Mouse (Mus musculus): Measurements from ENCODE around the gene Tnik.

The Tnik gene

DNA sequence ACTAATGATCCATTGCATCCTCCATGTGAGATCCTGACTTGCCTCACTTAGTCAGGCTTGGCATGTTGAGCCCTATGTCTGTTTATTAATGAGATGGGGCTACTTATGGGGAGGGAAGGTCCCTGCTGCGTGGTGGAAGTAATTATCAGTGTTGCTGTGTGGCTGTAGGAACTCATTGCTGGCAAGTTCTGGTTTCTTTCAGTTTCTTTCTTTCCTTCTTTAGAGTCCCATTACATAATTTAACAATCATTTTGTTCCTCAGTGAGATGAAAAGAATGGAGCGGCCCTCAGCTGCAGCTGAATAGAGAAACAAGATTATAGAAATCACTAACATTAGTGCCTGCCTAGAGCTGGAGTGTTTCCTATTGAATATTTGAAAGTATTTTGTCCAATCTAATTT lies 263.7 kb downstream of the Tnik start:
- no peak overlapping the region for H3K4me3 ChIP-seq (replicated peaks; ENCODE audit: low read length)
- no peaks in the 10 kb centered on the region for H3K27me3 ChIP-seq (ENCODE audit: insufficient read depth, low read length)
- TF ChIP-seq NANOG (IDR thresholded peaks at IDR 0.05; ENCODE audit: borderline replicate concordance, low read length) (no peak), POU5F1 (IDR thresholded peaks at IDR 0.05; ENCODE audit: borderline replicate concordance, low read length) (no peak), CTCF (conservative IDR thresholded peaks at IDR 0.05; ENCODE audit: low read length) (no peak)
- H3K9me3 ChIP-seq (ENCODE audit: low read length): no peaks in the 10 kb centered on the region
- peaks cover 15% of the 10 kb centered on the region for H3K4me1 ChIP-seq (replicated peaks; ENCODE audit: low read depth, low read length)
- no peaks in the 10 kb centered on the region for H3K36me3 ChIP-seq (ENCODE audit: insufficient read depth, low read length)

DNA sequence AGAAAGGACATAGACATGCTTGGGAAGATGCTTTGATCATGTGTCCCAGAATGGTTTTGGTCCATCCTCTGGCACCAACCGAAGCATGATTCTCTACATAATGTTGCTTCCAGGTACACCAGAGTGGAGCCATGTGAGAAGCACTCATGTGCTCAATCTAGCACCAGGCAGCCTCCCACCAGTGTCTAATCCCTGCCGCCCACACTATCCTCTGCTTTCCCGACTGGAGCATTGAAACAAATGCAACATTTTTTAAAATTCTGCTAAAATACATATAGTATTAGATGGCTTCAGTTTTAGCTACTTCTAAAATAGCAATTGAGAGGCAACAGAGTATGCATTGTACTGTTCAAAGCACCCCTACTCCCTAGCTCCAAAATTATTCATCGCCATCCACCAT lies 264.2 kb downstream of the Tnik start:
- Histone ChIP-seq H3K27me3 (ENCODE audit: insufficient read depth, low read length) (no peaks in the 10 kb centered on the region), H3K9me3 (ENCODE audit: low read length) (no peaks in the 10 kb centered on the region), H3K4me1 (replicated peaks; ENCODE audit: low read depth, low read length) (peaks cover 16% of the 10 kb centered on the region), H3K4me3 (replicated peaks; ENCODE audit: low read length) (no peak overlapping the region), H3K36me3 (ENCODE audit: insufficient read depth, low read length) (no peaks in the 10 kb centered on the region)
- TF ChIP-seq NANOG (IDR thresholded peaks at IDR 0.05; ENCODE audit: borderline replicate concordance, low read length) (no peak), CTCF (conservative IDR thresholded peaks at IDR 0.05; ENCODE audit: low read length) (no peak), POU5F1 (IDR thresholded peaks at IDR 0.05; ENCODE audit: borderline replicate concordance, low read length) (no peak)

DNA sequence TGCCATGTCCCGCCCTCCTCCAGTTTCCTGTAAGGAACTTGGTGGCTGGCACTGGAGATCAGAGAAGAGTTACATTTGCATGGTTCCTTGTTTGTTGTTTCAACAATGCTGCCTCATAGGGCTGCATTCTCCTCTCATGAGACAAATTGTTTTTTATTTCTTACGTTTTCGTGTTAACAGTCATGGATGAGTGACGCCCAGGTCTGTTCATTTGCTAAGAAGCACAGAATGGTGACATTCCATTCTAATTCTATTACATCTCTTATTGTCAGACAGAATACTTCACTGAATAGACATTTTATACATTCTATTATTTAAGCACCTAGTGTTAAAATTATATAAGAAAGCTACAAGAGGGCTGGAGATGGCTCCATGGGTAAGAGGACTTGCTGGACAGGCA lies 266.5 kb downstream of the Tnik start:
- Histone ChIP-seq H3K4me1 (replicated peaks; ENCODE audit: low read depth, low read length) (peaks cover 16% of the 10 kb centered on the region), H3K27me3 (ENCODE audit: insufficient read depth, low read length) (no peaks in the 10 kb centered on the region), H3K36me3 (ENCODE audit: insufficient read depth, low read length) (no peaks in the 10 kb centered on the region), H3K4me3 (replicated peaks; ENCODE audit: low read length) (no peak overlapping the region), H3K9me3 (ENCODE audit: low read length) (no peaks in the 10 kb centered on the region)
- TF ChIP-seq NANOG (IDR thresholded peaks at IDR 0.05; ENCODE audit: borderline replicate concordance, low read length) (no peak), POU5F1 (IDR thresholded peaks at IDR 0.05; ENCODE audit: borderline replicate concordance, low read length) (no peak), CTCF (conservative IDR thresholded peaks at IDR 0.05; ENCODE audit: low read length) (no peak)

- H3K4me3 ChIP-seq (replicated peaks; ENCODE audit: low read length): peak overlapping the region; percentile 55
- no peaks in the 10 kb centered on the region for H3K9me3 ChIP-seq (ENCODE audit: low read length)
- H3K4me1 ChIP-seq (replicated peaks; ENCODE audit: low read depth, low read length): peaks cover 16% of the 10 kb centered on the region
- no peaks in the 10 kb centered on the region for H3K36me3 ChIP-seq (ENCODE audit: insufficient read depth, low read length)
- H3K27me3 ChIP-seq (ENCODE audit: insufficient read depth, low read length): no peaks in the 10 kb centered on the region
- TF ChIP-seq POU5F1 (IDR thresholded peaks at IDR 0.05; ENCODE audit: borderline replicate concordance, low read length) (no peak), NANOG (IDR thresholded peaks at IDR 0.05; ENCODE audit: borderline replicate concordance, low read length) (no peak), CTCF (conservative IDR thresholded peaks at IDR 0.05; ENCODE audit: low read length) (no peak)
Measured at GRCm38 (mm10) chr3:28531294-28531956, 268.4 kb downstream of the Tnik start.

DNA sequence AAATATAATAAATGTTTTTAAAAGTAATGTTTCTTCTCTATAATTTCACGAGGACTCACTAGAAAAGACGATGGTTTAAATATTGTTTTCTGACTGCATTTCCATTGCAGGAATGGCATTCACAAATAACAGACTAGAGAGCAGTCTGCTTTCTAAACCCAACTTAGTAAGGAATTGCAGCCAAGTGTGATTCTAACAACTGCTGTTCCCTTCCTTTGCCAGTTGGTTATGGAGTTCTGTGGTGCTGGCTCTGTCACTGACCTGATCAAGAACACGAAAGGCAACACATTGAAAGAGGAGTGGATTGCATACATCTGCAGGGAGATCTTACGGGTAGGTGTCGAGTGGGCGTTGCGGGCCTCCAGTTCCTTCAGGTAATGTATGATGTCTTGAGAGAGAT lies 269.7 kb downstream of the Tnik start:
- H3K4me3 ChIP-seq (replicated peaks; ENCODE audit: low read length): no peak overlapping the region
- H3K4me1 ChIP-seq (replicated peaks; ENCODE audit: low read depth, low read length): peaks cover 16% of the 10 kb centered on the region
- H3K9me3 ChIP-seq (ENCODE audit: low read length): no peaks in the 10 kb centered on the region
- no peaks in the 10 kb centered on the region for H3K36me3 ChIP-seq (ENCODE audit: insufficient read depth, low read length)
- H3K27me3 ChIP-seq (ENCODE audit: insufficient read depth, low read length): no peaks in the 10 kb centered on the region
- TF ChIP-seq NANOG (IDR thresholded peaks at IDR 0.05; ENCODE audit: borderline replicate concordance, low read length): no peak
- TF ChIP-seq POU5F1 (IDR thresholded peaks at IDR 0.05; ENCODE audit: borderline replicate concordance, low read length): no peak

GRCm38 (mm10) chr3:28540121-28540520 lies 277.1 kb downstream of the Tnik start:
- Histone ChIP-seq H3K9me3 (ENCODE audit: low read length) (no peaks in the 10 kb centered on the region), H3K4me1 (replicated peaks; ENCODE audit: low read depth, low read length) (no peaks in the 10 kb centered on the region), H3K4me3 (replicated peaks; ENCODE audit: low read length) (no peak overlapping the region), H3K27me3 (ENCODE audit: insufficient read depth, low read length) (no peaks in the 10 kb centered on the region), H3K36me3 (ENCODE audit: insufficient read depth, low read length) (no peaks in the 10 kb centered on the region)
- TF ChIP-seq NANOG (IDR thresholded peaks at IDR 0.05; ENCODE audit: borderline replicate concordance, low read length) (no peak), POU5F1 (IDR thresholded peaks at IDR 0.05; ENCODE audit: borderline replicate concordance, low read length) (no peak), CTCF (conservative IDR thresholded peaks at IDR 0.05; ENCODE audit: low read length) (no peak)

DNA sequence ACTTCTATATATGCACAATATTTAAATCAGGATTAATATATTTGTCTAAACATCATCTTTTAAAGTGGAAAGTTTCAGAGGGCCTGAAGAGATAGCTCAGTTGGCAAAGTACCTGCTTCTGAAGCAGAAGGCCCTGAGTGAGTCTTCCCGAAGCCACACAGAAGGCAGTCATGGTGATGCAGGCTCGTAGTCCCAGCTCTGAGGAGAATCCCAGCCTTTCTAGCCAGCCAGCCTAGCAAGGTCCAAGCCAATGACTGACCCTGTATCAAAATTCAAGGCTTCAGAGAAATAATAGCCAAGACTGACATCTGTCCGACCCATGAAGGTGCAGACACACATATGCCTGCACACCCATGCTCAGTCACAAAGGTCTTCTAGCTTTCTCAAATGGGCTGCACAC lies 279.9 kb downstream of the Tnik start:
- Histone ChIP-seq H3K36me3 (ENCODE audit: insufficient read depth, low read length) (no peaks in the 10 kb centered on the region), H3K4me1 (replicated peaks; ENCODE audit: low read depth, low read length) (no peaks in the 10 kb centered on the region), H3K27me3 (ENCODE audit: insufficient read depth, low read length) (no peaks in the 10 kb centered on the region), H3K9me3 (ENCODE audit: low read length) (no peaks in the 10 kb centered on the region), H3K4me3 (replicated peaks; ENCODE audit: low read length) (no peak overlapping the region)
- TF ChIP-seq CTCF (conservative IDR thresholded peaks at IDR 0.05; ENCODE audit: low read length) (no peak), NANOG (IDR thresholded peaks at IDR 0.05; ENCODE audit: borderline replicate concordance, low read length) (no peak), POU5F1 (IDR thresholded peaks at IDR 0.05; ENCODE audit: borderline replicate concordance, low read length) (no peak)

DNA sequence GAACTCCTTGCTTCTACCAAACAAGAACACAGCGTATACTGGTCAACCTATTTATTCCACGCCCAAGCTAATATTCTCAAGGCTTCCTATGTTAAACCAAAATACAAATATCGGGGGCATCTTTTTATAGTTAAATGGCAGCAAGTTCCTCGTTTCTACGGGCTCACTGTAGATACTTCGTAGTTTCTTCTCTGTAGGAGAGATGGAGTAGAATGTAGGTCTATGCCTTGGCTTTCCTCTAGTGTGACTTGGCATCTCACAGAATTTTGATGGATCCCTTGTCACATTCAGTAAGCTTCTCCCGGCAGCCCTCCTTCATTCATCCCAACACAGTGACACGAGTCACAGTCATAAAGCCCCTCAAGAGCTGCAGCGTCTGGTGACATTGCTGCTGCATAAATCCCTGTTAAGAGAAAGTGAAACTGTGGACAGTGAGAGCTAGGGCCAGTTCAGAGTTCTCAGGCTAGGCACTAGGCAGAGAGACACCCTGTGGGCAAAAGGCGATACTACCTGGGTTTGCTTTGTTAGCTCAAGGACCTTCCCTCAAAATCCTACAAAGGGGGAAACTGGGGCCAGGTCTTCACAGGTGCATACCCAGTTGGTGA lies 280.5 kb downstream of the Tnik start:
- Histone ChIP-seq H3K4me3 (replicated peaks; ENCODE audit: low read length) (no peak overlapping the region), H3K4me1 (replicated peaks; ENCODE audit: low read depth, low read length) (no peaks in the 10 kb centered on the region), H3K9me3 (ENCODE audit: low read length) (no peaks in the 10 kb centered on the region), H3K36me3 (ENCODE audit: insufficient read depth, low read length) (no peaks in the 10 kb centered on the region), H3K27me3 (ENCODE audit: insufficient read depth, low read length) (no peaks in the 10 kb centered on the region)
- TF ChIP-seq NANOG (IDR thresholded peaks at IDR 0.05; ENCODE audit: borderline replicate concordance, low read length): no peak

DNA sequence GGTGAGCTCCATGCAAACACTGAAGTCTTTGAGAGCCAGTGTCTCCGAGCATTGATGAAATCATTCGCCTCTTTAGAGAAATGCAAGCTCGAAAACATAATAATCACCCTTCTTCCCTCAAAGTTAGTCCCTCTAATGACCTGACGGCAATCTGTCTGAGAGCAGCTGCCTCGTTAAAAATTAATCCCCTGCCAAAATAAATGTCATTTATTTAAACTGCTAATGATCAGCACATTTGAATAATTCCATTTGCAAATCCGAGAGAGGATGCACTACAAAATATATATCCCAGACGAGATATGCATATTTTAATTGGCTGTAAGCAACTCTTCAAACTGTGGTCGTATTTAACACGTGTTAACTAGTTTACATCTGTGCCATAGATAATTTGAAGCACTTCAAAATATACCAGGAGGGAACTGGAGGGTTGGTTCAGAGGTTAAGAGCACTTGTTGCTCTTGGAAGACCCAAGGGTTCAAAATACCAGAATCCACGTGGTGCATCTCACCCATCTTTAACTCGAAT lies 281.4 kb downstream of the Tnik start:
- Histone ChIP-seq H3K36me3 (ENCODE audit: insufficient read depth, low read length) (no peaks in the 10 kb centered on the region), H3K4me3 (replicated peaks; ENCODE audit: low read length) (no peak overlapping the region), H3K4me1 (replicated peaks; ENCODE audit: low read depth, low read length) (no peaks in the 10 kb centered on the region), H3K27me3 (ENCODE audit: insufficient read depth, low read length) (no peaks in the 10 kb centered on the region), H3K9me3 (ENCODE audit: low read length) (no peaks in the 10 kb centered on the region)
- TF ChIP-seq CTCF (conservative IDR thresholded peaks at IDR 0.05; ENCODE audit: low read length): no peak
- no peak for TF ChIP-seq POU5F1 (IDR thresholded peaks at IDR 0.05; ENCODE audit: borderline replicate concordance, low read length)
- no peak for TF ChIP-seq NANOG (IDR thresholded peaks at IDR 0.05; ENCODE audit: borderline replicate concordance, low read length)

All from E14TG2a.4 (cell line).